Mouse (Mus musculus): Measurements from ENCODE around the gene Asgr2. TPM values are rescaled to one million over a fixed set of nuclear protein-coding genes. Genes with fewer than 3 reads are reported as not detected.

Asgr2 gene
- total RNA-seq, 1 experiment: 2.0 TPM

DNA sequence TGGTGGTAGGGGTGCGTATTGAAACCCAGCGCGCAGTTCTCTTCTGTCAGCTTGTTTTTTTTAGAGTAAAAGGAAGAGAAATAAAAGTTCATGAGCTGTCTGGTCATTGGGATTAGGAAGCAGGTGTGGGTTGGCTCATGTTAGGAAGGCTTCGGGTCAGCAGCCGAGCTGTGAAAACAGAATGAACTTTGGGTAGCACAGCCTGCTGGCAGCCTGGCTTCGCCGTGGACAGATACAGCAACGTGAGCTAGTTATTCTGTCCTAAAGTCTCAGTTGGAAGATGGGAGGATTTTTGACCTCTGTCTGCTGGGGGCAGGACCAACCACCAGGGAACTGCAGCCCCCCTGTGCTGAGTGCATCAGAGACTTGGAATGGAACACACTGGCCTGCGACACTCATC lies 34.6 kb upstream of the Asgr2 start:
- in situ Hi-C loops (cut with MboI; ENCODE audit: low sequenced_read_pairs in 2 of 2, unreplicated experiment in 2 of 2): loop anchor here in 1 of 2 experiments (10.0 kb wide), 1 partner anchor 117 kb away; no protein-coding TSS in a partner anchor
- DNase-seq (ENCODE audit: low read depth, low spot score): no peak
- TF ChIP-seq ZNF384 (IDR thresholded peaks at IDR 0.05; ENCODE audit: low read depth, low read length) (no peak), CHD2 (IDR thresholded peaks at IDR 0.05; ENCODE audit: low read depth, low read length) (no peak), ZC3H11A (IDR thresholded peaks at IDR 0.05; ENCODE audit: borderline replicate concordance, low read depth, low read length) (no peak)

GRCm38 (mm10) chr11:70059930-70060329 lies 32.5 kb upstream of the Asgr2 start:
- H3K9ac ChIP-seq (ENCODE audit: insufficient read depth, low read depth, low read length, poor library complexity, severe bottlenecking): no peak overlapping the region
- no peaks in the 10 kb centered on the region for H3K36me3 ChIP-seq (ENCODE audit: control insufficient read depth, insufficient read depth, low read length, poor library complexity, severe bottlenecking)
- H3K27ac ChIP-seq (ENCODE audit: insufficient read depth, low read depth, low read length, poor library complexity, severe bottlenecking): no peak overlapping the region
- peaks cover 0 to 5% of the 10 kb centered on the region in 2 experiments; a peak in 1 of 4 replicates for H3K4me1 ChIP-seq (ENCODE audit: control insufficient read depth in 2 of 2, insufficient read depth in 2 of 2, low read length in 2 of 2, poor library complexity in 1 of 2)
- in situ Hi-C loops (cut with MboI; ENCODE audit: low sequenced_read_pairs in 2 of 2, unreplicated experiment in 2 of 2): loop anchor here in 1 of 2 experiments (10.0 kb wide), 1 partner anchor 115 kb away; no protein-coding TSS in a partner anchor
- no peaks in the 10 kb centered on the region for H3K9me3 ChIP-seq (ENCODE audit: control insufficient read depth, insufficient read depth, low read depth, low read length)
- no peak overlapping the region for H3K4me3 ChIP-seq (ENCODE audit: insufficient read depth in 1 of 2, low read depth in 1 of 2, low read length in 2 of 2, poor library complexity in 1 of 2, severe bottlenecking in 1 of 2)
- TF ChIP-seq CHD2 (IDR thresholded peaks at IDR 0.05; ENCODE audit: low read depth, low read length): no peak
- no peak for TF ChIP-seq HCFC1 (IDR thresholded peaks at IDR 0.05; ENCODE audit: borderline replicate concordance, insufficient read depth, low read length)
- no peak for TF ChIP-seq ZC3H11A (IDR thresholded peaks at IDR 0.05; ENCODE audit: borderline replicate concordance, low read depth, low read length)
- TF ChIP-seq MAFK (IDR thresholded peaks at IDR 0.05; ENCODE audit: insufficient read depth, low read depth, low read length): no peak
- no peak for TF ChIP-seq ZNF384 (IDR thresholded peaks at IDR 0.05; ENCODE audit: low read depth, low read length)
- no peak for DNase-seq (ENCODE audit: low read depth, low spot score)

More for the DNA sequence above, 34.6 kb upstream of the Asgr2 start:
- H3K36me3 ChIP-seq (ENCODE audit: control insufficient read depth, insufficient read depth, low read length, poor library complexity, severe bottlenecking): no peaks in the 10 kb centered on the region
- no peak overlapping the region for H3K27ac ChIP-seq (ENCODE audit: insufficient read depth, low read depth, low read length, poor library complexity, severe bottlenecking)
- H3K9ac ChIP-seq (ENCODE audit: insufficient read depth, low read depth, low read length, poor library complexity, severe bottlenecking): no peak overlapping the region
- H3K9me3 ChIP-seq (ENCODE audit: control insufficient read depth, insufficient read depth, low read depth, low read length): no peaks in the 10 kb centered on the region
- H3K4me1 ChIP-seq (ENCODE audit: control insufficient read depth in 2 of 2, insufficient read depth in 2 of 2, low read length in 2 of 2, poor library complexity in 1 of 2): peaks cover 0 to 5% of the 10 kb centered on the region in 2 experiments; a peak in 1 of 4 replicates
- no peak overlapping the region for H3K4me3 ChIP-seq (ENCODE audit: insufficient read depth in 1 of 2, low read depth in 1 of 2, low read length in 2 of 2, poor library complexity in 1 of 2, severe bottlenecking in 1 of 2)

DNA sequence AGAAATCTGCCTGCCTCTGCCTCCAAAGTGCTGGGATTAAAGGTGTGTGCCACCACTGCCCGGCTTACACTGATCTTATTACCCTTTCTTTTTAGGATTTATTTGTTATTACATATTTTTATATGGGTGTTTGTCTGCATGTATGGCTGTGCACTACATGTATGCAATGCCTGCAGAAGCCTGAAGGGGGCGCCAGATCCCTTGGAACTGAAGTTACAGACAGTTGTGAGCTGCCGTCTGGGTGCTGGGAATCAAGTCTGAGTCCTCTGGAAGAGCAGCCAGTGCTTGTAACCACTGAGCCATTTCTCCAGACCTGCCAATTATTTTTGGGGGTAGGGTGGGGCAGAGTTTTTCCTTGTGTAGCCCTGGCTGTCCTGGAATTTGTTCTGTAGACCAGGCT lies 29.4 kb upstream of the Asgr2 start:
- in situ Hi-C loops (cut with MboI; ENCODE audit: low sequenced_read_pairs in 2 of 2, unreplicated experiment in 2 of 2): no loop called here
- no peak for DNase-seq (ENCODE audit: low read depth, low spot score)
- no peaks in the 10 kb centered on the region for H3K36me3 ChIP-seq (ENCODE audit: control insufficient read depth, insufficient read depth, low read length, poor library complexity, severe bottlenecking)
- TF ChIP-seq HCFC1 (IDR thresholded peaks at IDR 0.05; ENCODE audit: borderline replicate concordance, insufficient read depth, low read length): no peak
- no peak for TF ChIP-seq ZNF384 (IDR thresholded peaks at IDR 0.05; ENCODE audit: low read depth, low read length)
- TF ChIP-seq CHD2 (IDR thresholded peaks at IDR 0.05; ENCODE audit: low read depth, low read length): no peak
- no peak for TF ChIP-seq MAFK (IDR thresholded peaks at IDR 0.05; ENCODE audit: insufficient read depth, low read depth, low read length)
- TF ChIP-seq ZC3H11A (IDR thresholded peaks at IDR 0.05; ENCODE audit: borderline replicate concordance, low read depth, low read length): no peak
- H3K9me3 ChIP-seq (ENCODE audit: control insufficient read depth, insufficient read depth, low read depth, low read length): no peaks in the 10 kb centered on the region
- H3K9ac ChIP-seq (ENCODE audit: insufficient read depth, low read depth, low read length, poor library complexity, severe bottlenecking): no peak overlapping the region
- H3K4me1 ChIP-seq (ENCODE audit: control insufficient read depth in 2 of 2, insufficient read depth in 2 of 2, low read length in 2 of 2, poor library complexity in 1 of 2): peaks cover 0 to 2% of the 10 kb centered on the region in 2 experiments; a peak in 1 of 4 replicates
- H3K4me3 ChIP-seq (ENCODE audit: insufficient read depth in 1 of 2, low read depth in 1 of 2, low read length in 2 of 2, poor library complexity in 1 of 2, severe bottlenecking in 1 of 2): no peak overlapping the region
- H3K27ac ChIP-seq (ENCODE audit: insufficient read depth, low read depth, low read length, poor library complexity, severe bottlenecking): no peak overlapping the region

GRCm38 (mm10) chr11:70066701-70067100 lies 25.7 kb upstream of the Asgr2 start:
- Histone ChIP-seq H3K36me3 (ENCODE audit: control insufficient read depth, insufficient read depth, low read length, poor library complexity, severe bottlenecking) (no peaks in the 10 kb centered on the region), H3K9ac (ENCODE audit: insufficient read depth, low read depth, low read length, poor library complexity, severe bottlenecking) (no peak overlapping the region), H3K27ac (ENCODE audit: insufficient read depth, low read depth, low read length, poor library complexity, severe bottlenecking) (no peak overlapping the region), H3K9me3 (ENCODE audit: control insufficient read depth, insufficient read depth, low read depth, low read length) (no peaks in the 10 kb centered on the region), H3K4me1 (ENCODE audit: control insufficient read depth in 2 of 2, insufficient read depth in 2 of 2, low read length in 2 of 2, poor library complexity in 1 of 2) (no peaks in the 10 kb centered on the region), H3K4me3 (ENCODE audit: insufficient read depth in 1 of 2, low read depth in 1 of 2, low read length in 2 of 2, poor library complexity in 1 of 2, severe bottlenecking in 1 of 2) (no peak overlapping the region)
- no peak for TF ChIP-seq MAFK (IDR thresholded peaks at IDR 0.05; ENCODE audit: insufficient read depth, low read depth, low read length)
- no peak for TF ChIP-seq ZC3H11A (IDR thresholded peaks at IDR 0.05; ENCODE audit: borderline replicate concordance, low read depth, low read length)
- TF ChIP-seq ZNF384 (IDR thresholded peaks at IDR 0.05; ENCODE audit: low read depth, low read length): no peak
- no peak for TF ChIP-seq HCFC1 (IDR thresholded peaks at IDR 0.05; ENCODE audit: borderline replicate concordance, insufficient read depth, low read length)
- no peak for TF ChIP-seq CHD2 (IDR thresholded peaks at IDR 0.05; ENCODE audit: low read depth, low read length)
- no peak for DNase-seq (ENCODE audit: low read depth, low spot score)
- in situ Hi-C loops (cut with MboI; ENCODE audit: low sequenced_read_pairs in 2 of 2, unreplicated experiment in 2 of 2): no loop called here

- no peak overlapping the region for H3K4me3 ChIP-seq (ENCODE audit: insufficient read depth in 1 of 2, low read depth in 1 of 2, low read length in 2 of 2, poor library complexity in 1 of 2, severe bottlenecking in 1 of 2)
- H3K4me1 ChIP-seq (ENCODE audit: control insufficient read depth in 2 of 2, insufficient read depth in 2 of 2, low read length in 2 of 2, poor library complexity in 1 of 2): no peaks in the 10 kb centered on the region
- in situ Hi-C loops (cut with MboI; ENCODE audit: low sequenced_read_pairs in 2 of 2, unreplicated experiment in 2 of 2): no loop called here
- DNase-seq (ENCODE audit: low read depth, low spot score): no peak
- H3K36me3 ChIP-seq (ENCODE audit: control insufficient read depth, insufficient read depth, low read length, poor library complexity, severe bottlenecking): no peaks in the 10 kb centered on the region
- TF ChIP-seq ZNF384 (IDR thresholded peaks at IDR 0.05; ENCODE audit: low read depth, low read length): no peak
- TF ChIP-seq CHD2 (IDR thresholded peaks at IDR 0.05; ENCODE audit: low read depth, low read length): no peak
- TF ChIP-seq HCFC1 (IDR thresholded peaks at IDR 0.05; ENCODE audit: borderline replicate concordance, insufficient read depth, low read length): no peak
- no peak for TF ChIP-seq ZC3H11A (IDR thresholded peaks at IDR 0.05; ENCODE audit: borderline replicate concordance, low read depth, low read length)
- TF ChIP-seq MAFK (IDR thresholded peaks at IDR 0.05; ENCODE audit: insufficient read depth, low read depth, low read length): no peak
- no peaks in the 10 kb centered on the region for H3K9me3 ChIP-seq (ENCODE audit: control insufficient read depth, insufficient read depth, low read depth, low read length)
- no peak overlapping the region for H3K27ac ChIP-seq (ENCODE audit: insufficient read depth, low read depth, low read length, poor library complexity, severe bottlenecking)
- H3K9ac ChIP-seq (ENCODE audit: insufficient read depth, low read depth, low read length, poor library complexity, severe bottlenecking): no peak overlapping the region
Measured at GRCm38 (mm10) chr11:70068245-70068644, 24.2 kb upstream of the Asgr2 start.

Measured in ES-E14 (cell line).